Mouse (Mus musculus) forebrain, embryonic 14.5 days (tissue): ENCODE data around the gene Trmt44. TPM values are rescaled to one million over a fixed set of nuclear protein-coding genes. Genes with fewer than 3 reads are reported as not detected.

Source experiments
- ATAC-seq: fragments of 200-750 bp; cut with Nextera tagmentation; 2 replicates; pipeline ENCODE4 v1.8.0; 2017; ENCODE audit warnings: mild to moderate bottlenecking, moderate library complexity
- DNase-seq: peaks from one replicate; pipeline ENCODE4 v3.0.0-alpha.2; 2015; ENCODE audit warnings: low spot score
- H3K27ac ChIP-seq: fragments of 300-500 bp; sonication (generic); 2 replicates; pipeline ENCODE4 v1.5.1; 2014; ENCODE audit warnings: low read depth, mild to moderate bottlenecking, control low read depth, low read length, moderate library complexity
- H3K27me3 ChIP-seq: fragments of 300-500 bp; sonication (generic); replicated peaks from 2 replicates; pipeline ENCODE4 v1.6.1; 2014; ENCODE audit warnings: low read length, control low read depth, mixed read lengths; ENCODE audit not compliant: control insufficient read depth, insufficient read depth
- H3K36me3 ChIP-seq: fragments of 300-500 bp; sonication (generic); 2 replicates; pipeline ENCODE4 v1.6.1; 2014; ENCODE audit warnings: low read length, control low read depth; ENCODE audit not compliant: control insufficient read depth, insufficient read depth
- H3K4me1 ChIP-seq: fragments of 300-500 bp; sonication (generic); 2 replicates; pipeline ENCODE4 v1.6.1; 2014; ENCODE audit warnings: antibody characterized with exemption, low read length, control low read depth; ENCODE audit not compliant: control insufficient read depth, insufficient read depth
- H3K4me2 ChIP-seq: fragments of 300-500 bp; sonication (generic); 2 replicates; pipeline ENCODE4 v1.6.1; 2014; ENCODE audit warnings: mild to moderate bottlenecking, control low read depth, low read length
- H3K4me3 ChIP-seq: fragments of 300-500 bp; sonication (generic); 2 replicates; pipeline ENCODE4 v1.5.1; 2014; ENCODE audit warnings: low read depth, low read length, control low read depth
- H3K9ac ChIP-seq: fragments of 300-500 bp; sonication (generic); 2 replicates; pipeline ENCODE4 v1.6.1; 2014; ENCODE audit warnings: mild to moderate bottlenecking, low read length, control low read depth, moderate library complexity
- H3K9me3 ChIP-seq: fragments of 300-500 bp; sonication (generic); replicated peaks from 2 replicates; pipeline ENCODE4 v1.6.1; 2016; ENCODE audit warnings: low read length, control low read depth, mixed read lengths; ENCODE audit not compliant: control insufficient read depth
- whole genome bisulfite sequencing: fragments of 180-500 bp; shearing (Covaris S2); extraction: QIAGEN DNeasy Blood & Tissue Kit; methylation state at CpG from one replicate; pipeline ENCODE4 v1.1.7; 2014; 5-methylcytosine and 5-hydroxymethylcytosine counted together
- polyA plus RNA-seq: library from polyadenylated mRNA; unstranded; fragments of >200 nt; fragmentation: Nextera tagmentation; extraction: Ambion mirVana; gene quantifications from 2 replicates; pipeline ENCODE4 v1.2.1, GENCODE M21; 2014

Gene Trmt44
- polyA plus RNA-seq, 1 experiment from 2014 or later = 6.1 TPM

DNA sequence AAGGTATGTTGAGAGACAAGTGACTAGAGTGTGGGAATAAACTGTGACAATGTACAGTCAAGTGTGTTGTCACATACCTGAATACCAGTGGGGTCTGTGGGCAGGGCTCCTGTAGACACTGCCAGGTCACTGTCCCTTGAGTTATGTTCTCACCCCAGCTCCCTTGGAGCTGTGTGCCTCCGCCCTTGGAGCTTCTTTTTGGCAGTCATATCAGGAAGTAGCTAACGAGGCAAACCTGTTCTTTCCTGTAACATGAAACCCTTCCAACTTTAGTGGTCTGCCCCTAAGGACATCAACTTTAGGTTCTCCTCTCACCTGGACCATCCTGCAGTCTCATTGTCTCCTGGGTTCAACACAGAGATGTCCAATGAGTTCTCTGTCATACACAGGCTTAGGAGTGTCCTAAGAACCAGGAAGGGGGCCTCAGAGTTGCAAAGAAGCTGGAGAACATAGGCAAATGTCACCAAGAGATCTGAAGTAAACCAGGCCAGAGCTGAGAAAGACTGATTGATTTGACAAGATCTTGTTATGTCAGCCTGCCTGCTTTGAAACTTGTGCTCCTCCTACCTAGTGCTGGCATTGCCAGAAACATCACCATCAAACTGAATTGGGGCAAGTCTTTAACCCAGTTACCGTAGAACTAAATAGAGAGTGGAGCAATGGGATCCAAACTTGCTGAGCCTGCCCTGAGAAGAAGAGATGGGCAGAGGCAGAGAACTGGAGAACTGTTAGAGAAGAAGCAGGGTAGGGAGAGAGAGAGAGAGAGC is 5.5 kb upstream of the Trmt44 start:
- no peaks in the 10 kb centered on the region for H3K9me3 ChIP-seq
- H3K4me2 ChIP-seq = no peak overlapping the region
- H3K36me3 ChIP-seq = no peaks in the 10 kb centered on the region
- 57% methylated on average over 3 of the region's 3 CpGs for WGBS
- peaks cover 13% of the 10 kb centered on the region for H3K4me1 ChIP-seq
- DNase-seq (no peak), ATAC-seq (no peak)
- H3K9ac ChIP-seq = no peak overlapping the region
- no peak overlapping the region for H3K4me3 ChIP-seq
- no peaks in the 10 kb centered on the region for H3K27me3 ChIP-seq
- no peak overlapping the region for H3K27ac ChIP-seq

DNA sequence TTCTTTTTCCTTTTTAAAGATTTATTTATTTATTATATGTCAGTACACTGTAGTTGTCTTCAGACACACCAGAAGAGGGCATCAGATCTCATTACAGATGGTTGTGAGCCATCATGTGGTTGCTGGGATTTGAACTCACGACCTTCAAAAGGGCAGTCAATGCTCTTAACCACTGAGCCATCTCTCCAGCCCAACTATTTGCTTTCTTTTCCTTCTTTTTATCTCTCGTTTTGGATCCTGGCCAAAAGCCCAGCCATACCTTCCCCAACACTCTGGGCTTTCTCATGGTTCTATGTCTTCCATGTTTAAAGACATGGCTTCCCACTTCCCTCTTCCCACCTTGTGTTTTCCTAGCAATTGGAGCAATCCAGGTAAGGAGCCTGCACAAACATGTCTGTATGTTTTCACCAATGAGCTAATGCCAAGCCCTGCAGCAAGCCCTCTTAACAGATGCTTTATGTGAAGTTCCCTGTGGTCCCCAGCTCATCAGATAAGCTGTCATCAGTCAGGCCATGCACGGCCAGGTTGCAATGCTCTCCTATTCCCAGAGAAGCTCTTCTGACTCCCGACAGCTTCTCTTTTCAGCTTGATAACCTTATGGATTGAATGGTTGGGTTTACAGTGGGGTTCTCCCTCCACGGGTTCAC is 4.5 kb upstream of the Trmt44 start:
- ATAC-seq = no peak
- no peaks in the 10 kb centered on the region for H3K27me3 ChIP-seq
- no peak for DNase-seq
- no peak overlapping the region for H3K9ac ChIP-seq
- WGBS = 62% methylated on average over 5 of the region's 5 CpGs
- H3K9me3 ChIP-seq = no peaks in the 10 kb centered on the region
- peaks cover 16% of the 10 kb centered on the region for H3K4me1 ChIP-seq
- H3K4me3 ChIP-seq = no peak overlapping the region
- H3K36me3 ChIP-seq = no peaks in the 10 kb centered on the region
- H3K4me2 ChIP-seq = no peak overlapping the region
- H3K27ac ChIP-seq = no peak overlapping the region

DNA sequence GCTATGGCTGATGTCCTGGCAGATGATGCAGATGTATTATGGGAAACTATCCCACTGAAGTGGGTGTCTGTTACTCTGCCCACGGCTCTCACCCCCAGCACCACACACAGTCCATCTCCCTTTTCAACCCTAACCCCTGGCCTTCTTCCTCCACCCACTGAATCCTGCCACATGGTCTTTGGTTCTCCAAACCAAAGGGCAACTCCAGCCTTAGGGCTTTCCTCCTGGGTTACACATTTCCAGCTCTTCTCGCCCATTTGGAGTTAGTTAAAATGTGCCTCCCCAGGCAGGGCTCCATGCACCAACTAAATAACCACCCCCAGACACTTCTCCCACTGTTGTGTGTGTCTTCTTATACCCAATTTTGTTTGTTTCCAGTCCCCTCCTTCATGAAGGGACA is 3.5 kb upstream of the Trmt44 start:
- Histone ChIP-seq H3K4me1 (peaks cover 15% of the 10 kb centered on the region), H3K9me3 (no peaks in the 10 kb centered on the region), H3K9ac (no peak overlapping the region), H3K36me3 (no peaks in the 10 kb centered on the region), H3K4me2 (no peak overlapping the region), H3K4me3 (no peak overlapping the region), H3K27ac (no peak overlapping the region), H3K27me3 (no peaks in the 10 kb centered on the region)
- 68% methylated on average over 2 of the region's 2 CpGs for WGBS
- ATAC-seq = no peak
- no peak for DNase-seq

DNA sequence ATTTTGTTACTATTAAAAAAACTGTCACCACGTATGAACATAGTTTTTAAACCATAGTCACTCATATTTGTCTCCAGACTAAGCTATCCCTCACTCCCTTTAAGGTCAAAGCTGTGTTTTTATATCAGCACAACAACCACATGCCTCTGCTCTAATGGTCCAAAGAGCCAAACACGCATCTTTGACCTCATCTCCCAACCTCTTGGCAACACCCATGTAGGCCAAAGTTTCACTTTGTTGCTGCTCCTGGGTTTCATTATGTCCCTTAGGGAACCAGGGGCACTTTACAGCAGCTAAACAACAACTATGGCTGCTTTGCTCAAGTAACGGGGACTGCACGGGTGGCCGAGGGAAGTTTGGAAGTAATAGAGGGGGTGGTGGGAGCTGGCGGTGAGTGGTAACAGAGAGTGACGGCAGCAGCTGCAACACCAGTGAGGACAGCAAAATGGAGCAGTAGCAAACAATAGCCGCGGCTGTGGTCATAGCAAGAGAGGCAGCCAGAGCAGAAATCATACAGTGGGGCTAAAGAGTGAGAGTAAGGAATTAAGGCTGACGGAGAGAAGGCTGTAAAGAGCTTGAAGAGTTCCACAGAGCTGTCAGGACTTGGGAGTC is 1.6 kb upstream of the Trmt44 start:
- 93% methylated on average over 10 of the region's 10 CpGs for WGBS
- ATAC-seq = no peak

DNA sequence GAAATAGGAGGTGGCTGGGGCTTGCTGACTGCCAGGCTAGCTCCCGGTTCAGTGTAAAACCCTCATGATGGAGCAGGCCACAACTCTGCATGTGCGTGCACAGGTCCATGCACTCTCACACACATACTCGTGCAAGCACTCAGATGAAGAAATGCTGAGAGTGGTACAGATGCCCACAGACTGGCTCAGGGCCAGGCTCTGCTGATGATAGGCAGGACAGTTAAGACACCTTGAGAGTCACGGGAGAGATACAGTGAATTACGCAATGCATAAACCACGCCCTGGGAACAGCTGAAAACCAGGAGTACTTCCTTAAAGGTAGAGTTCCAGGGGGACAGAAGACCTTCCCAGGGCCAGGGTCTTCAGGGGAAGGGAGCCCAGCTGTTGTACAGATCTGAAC is 3.3 kb downstream of the Trmt44 start:
- H3K9ac ChIP-seq = no peak overlapping the region
- H3K4me2 ChIP-seq = no peak overlapping the region
- no peak overlapping the region for H3K4me3 ChIP-seq
- H3K27me3 ChIP-seq = no peaks in the 10 kb centered on the region
- H3K4me1 ChIP-seq = peaks cover 9% of the 10 kb centered on the region
- no peak overlapping the region for H3K27ac ChIP-seq
- peaks cover 59% of the 10 kb centered on the region for H3K36me3 ChIP-seq
- no peak for DNase-seq
- 92% methylated on average over 6 of the region's 6 CpGs for WGBS
- no peak for ATAC-seq
- H3K9me3 ChIP-seq = no peaks in the 10 kb centered on the region

More for the DNA sequence above, 1.6 kb upstream of the Trmt44 start:
- peaks cover 15% of the 10 kb centered on the region for H3K36me3 ChIP-seq
- no peak overlapping the region for H3K9ac ChIP-seq
- H3K27ac ChIP-seq = no peak overlapping the region
- no peaks in the 10 kb centered on the region for H3K27me3 ChIP-seq
- H3K4me2 ChIP-seq = no peak overlapping the region
- H3K9me3 ChIP-seq = no peaks in the 10 kb centered on the region
- H3K4me1 ChIP-seq = peaks cover 9% of the 10 kb centered on the region
- no peak for DNase-seq
- no peak overlapping the region for H3K4me3 ChIP-seq

DNA sequence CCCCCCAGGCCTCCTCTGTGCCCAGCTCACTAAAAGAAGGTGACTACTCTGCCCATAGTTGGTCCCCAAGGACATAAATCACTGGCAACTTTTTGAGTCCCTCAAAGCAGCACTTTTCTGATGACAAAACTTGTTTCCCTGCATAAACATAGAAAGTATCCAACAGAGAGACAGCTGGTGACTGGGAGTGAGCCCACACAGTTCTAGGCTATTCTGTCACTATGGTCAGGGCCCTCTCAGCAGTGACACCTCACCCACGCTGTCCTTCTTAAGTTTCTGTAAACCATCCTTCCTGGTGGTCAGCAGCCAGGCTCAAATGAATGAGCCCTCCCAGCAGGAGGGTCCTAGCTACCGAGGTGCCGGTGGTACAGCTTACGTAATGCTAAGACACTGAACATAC is 8.2 kb downstream of the Trmt44 start:
- no peaks in the 10 kb centered on the region for H3K4me1 ChIP-seq
- WGBS = 87% methylated on average over 4 of the region's 4 CpGs
- H3K4me3 ChIP-seq = no peak overlapping the region
- H3K4me2 ChIP-seq = no peak overlapping the region
- ATAC-seq (no peak), DNase-seq (no peak)
- H3K36me3 ChIP-seq = peaks cover 93% of the 10 kb centered on the region
- no peak overlapping the region for H3K9ac ChIP-seq
- no peaks in the 10 kb centered on the region for H3K9me3 ChIP-seq
- H3K27me3 ChIP-seq = no peaks in the 10 kb centered on the region
- H3K27ac ChIP-seq = no peak overlapping the region

DNA sequence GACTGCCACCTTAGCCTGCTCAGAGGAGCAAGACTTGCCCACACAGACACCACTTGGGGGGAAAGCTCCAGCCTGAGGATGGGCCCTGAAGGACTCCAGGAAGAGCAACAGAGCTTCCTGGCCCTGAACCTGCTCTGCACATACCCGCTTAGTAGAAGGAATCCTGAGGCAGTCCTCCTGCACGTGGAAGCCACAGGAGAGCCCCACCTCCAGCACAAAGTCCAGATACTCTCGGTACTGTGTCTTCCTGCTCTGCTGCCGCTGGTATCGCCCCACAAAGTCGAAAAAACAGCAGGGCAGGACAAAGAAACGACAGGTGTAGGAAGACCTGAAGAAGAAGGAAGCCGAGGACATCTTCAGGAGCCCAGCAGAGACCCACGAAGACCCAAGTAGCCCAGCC is 9.7 kb downstream of the Trmt44 start:
- H3K27ac ChIP-seq = no peak overlapping the region
- DNase-seq (no peak), ATAC-seq (no peak)
- no peak overlapping the region for H3K4me2 ChIP-seq
- WGBS = 93% methylated on average over 9 of the region's 9 CpGs
- no peak overlapping the region for H3K4me3 ChIP-seq
- no peaks in the 10 kb centered on the region for H3K9me3 ChIP-seq
- H3K4me1 ChIP-seq = no peaks in the 10 kb centered on the region
- H3K36me3 ChIP-seq = peaks cover 89% of the 10 kb centered on the region
- H3K9ac ChIP-seq = no peak overlapping the region
- H3K27me3 ChIP-seq = no peaks in the 10 kb centered on the region

DNA sequence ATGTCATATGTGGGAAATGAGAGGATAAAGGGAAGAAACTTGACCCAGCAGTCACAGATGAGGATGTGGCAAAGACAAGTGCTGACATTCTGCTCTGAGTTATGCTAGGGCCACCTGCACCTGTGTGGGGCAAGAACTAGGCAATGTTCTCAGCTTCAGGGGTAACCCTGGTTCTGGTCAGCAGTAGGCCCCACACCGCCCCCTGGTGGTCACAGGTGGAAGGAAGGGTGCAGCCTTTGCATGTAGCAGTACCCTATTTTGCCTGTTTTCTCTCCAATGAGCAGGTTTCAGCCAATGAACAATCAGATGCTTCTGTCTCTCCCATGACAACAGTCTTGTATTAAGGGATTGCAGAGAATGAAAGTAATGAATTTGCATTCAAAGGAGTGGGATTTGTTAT is 11.4 kb downstream of the Trmt44 start:
- no peak overlapping the region for H3K4me2 ChIP-seq
- DNase-seq (peak; percentile 63), ATAC-seq (no peak)
- H3K4me1 ChIP-seq = no peaks in the 10 kb centered on the region
- H3K9ac ChIP-seq = no peak overlapping the region
- no peaks in the 10 kb centered on the region for H3K27me3 ChIP-seq
- no peaks in the 10 kb centered on the region for H3K9me3 ChIP-seq
- H3K4me3 ChIP-seq = no peak overlapping the region
- H3K36me3 ChIP-seq = peaks cover 86% of the 10 kb centered on the region
- 0% methylated on average over 1 of the region's 1 CpGs for WGBS
- no peak overlapping the region for H3K27ac ChIP-seq

DNA sequence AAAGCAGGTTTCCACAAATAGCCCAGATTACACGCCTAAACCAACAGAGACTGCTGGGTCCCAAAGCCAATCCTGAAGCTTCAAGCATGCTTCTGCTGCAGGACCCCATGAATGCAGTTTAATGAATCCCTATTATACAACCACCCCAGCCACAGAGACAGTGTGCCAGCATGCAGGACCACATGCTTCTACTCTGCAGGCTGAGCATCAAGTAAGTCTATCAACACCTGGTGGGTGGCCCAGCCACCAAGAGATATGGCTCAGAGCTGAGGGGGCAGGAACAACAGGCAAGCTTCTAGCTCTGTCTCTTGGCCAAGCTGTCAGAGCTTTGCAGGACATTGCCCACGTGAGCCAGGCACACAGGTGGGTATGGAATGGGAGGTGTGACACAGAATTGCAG is 12.3 kb downstream of the Trmt44 start:
- Histone ChIP-seq H3K4me2 (no peak overlapping the region), H3K9ac (no peak overlapping the region), H3K36me3 (peaks cover 81% of the 10 kb centered on the region), H3K27me3 (no peaks in the 10 kb centered on the region), H3K4me1 (no peaks in the 10 kb centered on the region), H3K9me3 (no peaks in the 10 kb centered on the region), H3K27ac (no peak overlapping the region), H3K4me3 (no peak overlapping the region)
- DNase-seq (no peak), ATAC-seq (no peak)
- 90% methylated on average over 2 of the region's 2 CpGs for WGBS
